Mouse (Mus musculus): ENCODE data around the gene Nptn. TPM values are rescaled to one million over a fixed set of nuclear protein-coding genes. Genes with fewer than 3 reads are reported as not detected.

Nptn gene
- polyA plus RNA-seq, 1 experiment from 2014 or later, result 190 TPM

DNA sequence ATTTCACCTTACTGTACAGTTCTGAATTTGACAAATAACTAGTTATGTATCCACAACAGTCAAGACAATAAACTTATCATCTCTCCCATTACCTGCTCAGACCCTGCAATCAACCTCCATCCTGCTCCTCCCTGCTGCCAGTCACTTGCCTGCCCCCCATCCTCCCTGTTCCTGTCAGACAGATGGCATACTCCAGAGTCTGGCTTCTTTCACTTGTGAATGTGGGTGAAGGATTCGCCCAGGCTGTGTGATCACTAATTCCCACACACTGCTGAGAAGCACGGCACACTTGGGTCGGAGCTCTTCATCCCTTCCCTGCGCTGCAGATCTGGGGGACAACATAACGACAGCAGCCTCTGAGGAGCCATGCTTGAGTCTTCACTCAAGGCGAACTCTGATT lies 100.1 kb downstream of the Nptn start:
- no peak overlapping the region for H3K27ac ChIP-seq (replicated peaks)
- no peaks in the 10 kb centered on the region for H3K4me1 ChIP-seq (replicated peaks)
- ATAC-seq (ENCODE audit: low FRiP score, low read depth), result no peak
- H3K4me2 ChIP-seq, result no peak overlapping the region
- H3K9ac ChIP-seq, result no peak overlapping the region
- no peaks in the 10 kb centered on the region for H3K27me3 ChIP-seq
- H3K36me3 ChIP-seq, result no peaks in the 10 kb centered on the region
- no peaks in the 10 kb centered on the region for H3K9me3 ChIP-seq
- WGBS, result 72% methylated on average over 6 of the region's 6 CpGs
- no peak overlapping the region for H3K4me3 ChIP-seq

DNA sequence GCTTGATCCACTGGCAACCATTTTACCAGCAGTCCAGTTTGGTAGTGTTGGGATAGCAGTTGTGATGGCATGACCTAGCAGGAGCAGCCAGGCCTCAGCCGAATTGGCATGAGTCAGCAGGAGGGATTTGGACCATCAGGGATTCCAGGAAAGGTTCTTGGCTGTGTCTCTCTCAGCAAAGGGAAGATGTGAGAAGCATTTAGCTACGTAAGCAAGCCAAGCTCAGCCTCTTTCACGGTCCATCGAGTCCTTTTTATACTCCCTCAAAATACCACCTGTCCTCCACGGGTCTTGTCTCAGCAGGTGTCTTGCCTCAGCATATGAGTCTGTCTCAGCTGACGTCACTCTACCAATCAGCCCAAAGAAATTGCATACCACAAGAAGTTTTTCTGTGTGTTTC lies 101.3 kb downstream of the Nptn start:
- Histone ChIP-seq H3K4me1 (replicated peaks) (no peaks in the 10 kb centered on the region), H3K9ac (no peak overlapping the region), H3K27ac (replicated peaks) (no peak overlapping the region), H3K9me3 (no peaks in the 10 kb centered on the region), H3K36me3 (no peaks in the 10 kb centered on the region), H3K4me3 (no peak overlapping the region), H3K27me3 (no peaks in the 10 kb centered on the region), H3K4me2 (no peak overlapping the region)
- 42% methylated on average over 6 of the region's 6 CpGs for WGBS
- no peak for ATAC-seq (ENCODE audit: low FRiP score, low read depth)

DNA sequence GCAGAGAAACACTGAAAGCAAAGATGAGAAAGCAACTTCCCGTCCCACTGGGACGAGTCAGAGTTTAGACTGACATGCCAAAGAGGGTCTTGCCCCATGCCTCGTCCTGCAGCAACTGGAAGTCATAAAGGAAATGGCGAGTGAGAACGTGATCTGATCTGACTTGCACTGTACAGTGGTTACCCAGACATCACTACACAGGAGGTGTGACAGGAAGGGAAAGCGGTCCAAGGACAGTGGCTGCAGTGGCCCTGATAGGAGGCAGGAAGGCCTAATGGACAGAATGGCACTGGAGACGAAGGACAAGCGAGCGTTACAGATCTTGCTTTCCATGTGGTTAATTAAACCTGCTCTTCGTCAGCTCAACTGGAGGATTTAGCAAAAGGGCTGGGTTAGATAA lies 103.2 kb downstream of the Nptn start:
- Histone ChIP-seq H3K27me3 (no peaks in the 10 kb centered on the region), H3K4me3 (no peak overlapping the region), H3K9me3 (no peaks in the 10 kb centered on the region), H3K27ac (replicated peaks) (no peak overlapping the region), H3K4me2 (no peak overlapping the region), H3K9ac (no peak overlapping the region), H3K4me1 (replicated peaks) (no peaks in the 10 kb centered on the region), H3K36me3 (no peaks in the 10 kb centered on the region)
- 87% methylated on average over 10 of the region's 10 CpGs for WGBS
- ATAC-seq (ENCODE audit: low FRiP score, low read depth), result no peak

DNA sequence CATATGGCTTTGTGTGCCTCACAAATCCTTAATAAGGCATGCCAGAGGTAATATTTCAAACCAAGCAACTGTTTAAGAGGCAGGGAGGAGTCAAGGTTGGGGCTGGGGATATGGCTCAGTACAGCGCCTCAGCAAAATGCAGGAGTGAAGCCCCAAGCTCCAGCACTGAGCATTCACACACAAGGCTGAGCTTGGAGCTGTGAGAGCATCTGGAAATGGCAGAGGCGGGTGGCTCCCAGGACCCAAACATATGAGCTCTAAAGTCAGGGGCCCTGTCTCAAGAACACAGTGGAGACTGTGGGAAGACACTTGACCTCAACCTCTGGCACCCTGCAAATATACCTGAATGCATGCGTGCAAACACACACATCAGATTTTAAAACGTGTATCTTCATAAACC lies 106.0 kb downstream of the Nptn start:
- WGBS, result 82% methylated on average over 4 of the region's 4 CpGs
- Histone ChIP-seq H3K27me3 (no peaks in the 10 kb centered on the region), H3K9ac (no peak overlapping the region), H3K36me3 (no peaks in the 10 kb centered on the region), H3K4me2 (no peak overlapping the region), H3K27ac (replicated peaks) (peak overlapping the region; percentile 30; the same call in 1 of the 2 replicates), H3K4me3 (no peak overlapping the region), H3K9me3 (no peaks in the 10 kb centered on the region), H3K4me1 (replicated peaks) (no peaks in the 10 kb centered on the region)
- ATAC-seq (ENCODE audit: low FRiP score, low read depth), result no peak

DNA sequence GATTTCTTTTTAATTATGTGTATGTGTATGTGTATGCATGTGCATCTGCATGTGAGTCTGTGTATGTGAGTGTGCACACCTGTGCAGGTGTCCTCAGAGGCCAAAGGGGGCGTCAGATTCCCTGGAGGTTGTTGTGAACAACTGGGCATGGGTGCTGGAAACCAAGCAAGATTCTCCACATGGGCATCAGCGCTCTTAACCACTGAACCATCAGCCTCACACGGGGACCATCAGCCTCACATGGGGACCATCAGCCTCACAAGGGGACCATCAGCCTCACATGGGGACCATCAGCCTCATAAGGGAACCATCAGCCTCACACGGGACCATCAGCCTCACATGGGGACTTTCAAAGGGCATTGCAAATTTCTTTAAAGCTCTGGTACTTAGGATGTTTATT lies 108.7 kb downstream of the Nptn start:
- WGBS, result 84% methylated on average over 4 of the region's 4 CpGs
- no peaks in the 10 kb centered on the region for H3K4me1 ChIP-seq (replicated peaks)
- no peaks in the 10 kb centered on the region for H3K27me3 ChIP-seq
- H3K4me3 ChIP-seq, result no peak overlapping the region
- no peak overlapping the region for H3K27ac ChIP-seq (replicated peaks)
- no peak overlapping the region for H3K4me2 ChIP-seq
- H3K9ac ChIP-seq, result no peak overlapping the region
- H3K9me3 ChIP-seq, result no peaks in the 10 kb centered on the region
- no peaks in the 10 kb centered on the region for H3K36me3 ChIP-seq
- no peak for ATAC-seq (ENCODE audit: low FRiP score, low read depth)

DNA sequence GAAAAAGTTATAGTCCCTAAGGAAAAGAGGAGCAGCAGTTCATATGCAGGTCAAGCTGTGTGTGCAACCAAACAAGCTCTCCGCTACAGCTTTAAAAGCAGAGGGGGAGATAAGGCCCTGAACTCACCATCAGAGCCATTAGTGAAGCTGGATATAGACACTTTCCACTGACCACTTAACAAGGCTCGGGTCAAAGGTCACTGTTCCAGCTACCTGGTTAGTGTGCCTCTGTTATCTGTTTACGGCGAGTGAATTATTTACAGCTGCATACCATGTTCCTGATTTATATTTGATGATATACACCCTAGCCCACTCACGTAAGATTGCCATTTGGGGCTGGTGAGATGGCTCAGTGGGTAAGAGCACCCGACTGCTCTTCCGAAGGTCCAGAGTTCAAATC lies 109.4 kb downstream of the Nptn start:
- Histone ChIP-seq H3K4me3 (no peak overlapping the region), H3K27me3 (no peaks in the 10 kb centered on the region), H3K36me3 (no peaks in the 10 kb centered on the region), H3K4me2 (no peak overlapping the region), H3K4me1 (replicated peaks) (no peaks in the 10 kb centered on the region), H3K9me3 (no peaks in the 10 kb centered on the region), H3K9ac (no peak overlapping the region), H3K27ac (replicated peaks) (no peak overlapping the region)
- 91% methylated on average over 7 of the region's 7 CpGs for WGBS
- no peak for ATAC-seq (ENCODE audit: low FRiP score, low read depth)

DNA sequence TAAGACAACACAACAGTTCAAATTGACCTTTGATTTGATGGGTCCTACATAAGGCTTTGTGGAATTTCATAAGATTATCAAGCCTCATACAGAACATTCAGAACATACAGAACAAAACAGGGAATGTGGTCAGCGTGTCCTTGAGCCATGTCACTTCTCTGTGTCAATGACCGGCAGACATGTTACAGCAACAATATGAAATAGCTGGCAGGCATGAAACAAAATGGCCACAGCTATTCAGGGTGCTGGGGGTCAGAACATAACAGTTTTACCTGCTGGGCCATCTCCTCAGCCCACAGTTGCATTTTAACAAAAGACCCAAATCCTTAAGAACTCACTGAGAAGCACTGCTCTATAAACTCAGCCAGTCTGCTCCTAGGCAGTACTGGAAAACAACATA lies 116.4 kb downstream of the Nptn start:
- no peak overlapping the region for H3K27ac ChIP-seq (replicated peaks)
- H3K9me3 ChIP-seq, result no peaks in the 10 kb centered on the region
- H3K4me3 ChIP-seq, result no peak overlapping the region
- no peaks in the 10 kb centered on the region for H3K27me3 ChIP-seq
- no peak for ATAC-seq (ENCODE audit: low FRiP score, low read depth)
- no peak overlapping the region for H3K4me2 ChIP-seq
- no peaks in the 10 kb centered on the region for H3K4me1 ChIP-seq (replicated peaks)
- no peak overlapping the region for H3K9ac ChIP-seq
- WGBS, result 90% methylated on average over 2 of the region's 2 CpGs
- H3K36me3 ChIP-seq, result no peaks in the 10 kb centered on the region

DNA sequence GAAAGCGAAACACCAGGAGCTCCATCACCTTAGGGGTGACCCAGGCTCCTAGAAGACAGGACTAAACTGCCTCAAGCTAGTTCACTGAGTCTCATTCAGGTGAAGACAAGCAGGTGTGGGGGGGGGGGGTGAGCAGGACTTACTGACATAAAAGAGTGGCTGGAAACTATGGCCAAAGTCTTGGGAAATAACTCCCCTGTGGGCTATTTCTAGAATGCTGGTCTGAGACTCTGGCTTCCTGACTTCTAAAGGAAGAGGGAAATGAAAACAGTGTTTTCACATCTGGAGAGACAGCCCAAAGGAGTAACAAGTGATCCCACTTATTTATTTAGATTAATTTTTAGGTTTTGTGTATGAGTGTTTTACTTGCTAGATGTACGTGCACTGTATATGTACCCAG lies 119.7 kb downstream of the Nptn start:
- Histone ChIP-seq H3K4me3 (no peak overlapping the region), H3K4me2 (no peak overlapping the region)
- no peak for ATAC-seq (ENCODE audit: low FRiP score, low read depth)

DNA sequence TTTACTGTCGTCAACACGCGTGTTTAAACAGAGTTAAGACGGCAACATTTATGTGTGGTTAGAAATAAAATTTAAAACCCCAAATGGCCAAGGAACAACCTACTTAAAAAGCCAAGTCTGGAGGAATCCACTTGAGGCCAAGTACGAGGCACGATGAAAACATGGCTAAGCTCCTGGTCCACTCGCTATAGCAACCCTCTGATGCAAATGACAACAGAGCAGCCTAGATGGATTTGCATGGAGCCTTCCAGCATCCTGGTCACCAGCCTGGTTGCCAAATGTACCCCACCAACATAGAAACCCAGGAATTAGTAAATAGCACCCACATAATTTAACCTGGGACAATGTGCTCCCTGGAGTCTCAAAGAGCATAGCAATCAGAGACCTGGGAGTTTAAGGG lies 121.7 kb downstream of the Nptn start:
- Histone ChIP-seq H3K4me2 (no peak overlapping the region), H3K36me3 (no peaks in the 10 kb centered on the region), H3K27me3 (no peaks in the 10 kb centered on the region), H3K27ac (replicated peaks) (no peak overlapping the region), H3K4me3 (no peak overlapping the region), H3K4me1 (replicated peaks) (no peaks in the 10 kb centered on the region), H3K9ac (no peak overlapping the region), H3K9me3 (no peaks in the 10 kb centered on the region)
- ATAC-seq (ENCODE audit: low FRiP score, low read depth), result no peak
- WGBS, result 86% methylated on average over 7 of the region's 7 CpGs

More for the DNA sequence above, 119.7 kb downstream of the Nptn start:
- no peaks in the 10 kb centered on the region for H3K36me3 ChIP-seq
- no peaks in the 10 kb centered on the region for H3K27me3 ChIP-seq
- H3K27ac ChIP-seq (replicated peaks), result no peak overlapping the region
- no peak overlapping the region for H3K9ac ChIP-seq
- no peaks in the 10 kb centered on the region for H3K4me1 ChIP-seq (replicated peaks)
- 91% methylated on average over 2 of the region's 2 CpGs for WGBS
- H3K9me3 ChIP-seq, result no peaks in the 10 kb centered on the region

DNA sequence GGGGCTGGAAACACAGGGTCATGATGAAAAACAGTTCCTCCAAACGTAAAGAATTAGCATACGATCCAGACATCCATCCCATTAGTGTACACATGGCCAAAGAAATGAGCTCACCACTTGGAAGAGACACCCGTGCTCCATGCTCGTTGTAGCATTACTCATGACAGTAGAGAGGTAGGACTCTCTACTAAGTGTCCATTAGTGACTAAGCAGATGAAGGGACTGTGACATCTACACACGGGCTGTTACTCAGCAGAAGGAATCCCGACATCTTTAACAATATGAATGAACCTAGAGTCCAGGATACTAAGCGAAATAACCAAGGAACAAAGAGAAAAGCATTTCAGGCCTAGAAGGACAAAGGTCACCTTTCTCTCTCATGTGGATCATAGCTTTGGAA lies 124.0 kb downstream of the Nptn start:
- Histone ChIP-seq H3K4me1 (replicated peaks) (no peaks in the 10 kb centered on the region), H3K27me3 (no peaks in the 10 kb centered on the region), H3K9me3 (no peaks in the 10 kb centered on the region), H3K9ac (no peak overlapping the region), H3K27ac (replicated peaks) (no peak overlapping the region), H3K4me3 (no peak overlapping the region), H3K4me2 (no peak overlapping the region), H3K36me3 (no peaks in the 10 kb centered on the region)
- ATAC-seq (ENCODE audit: low FRiP score, low read depth), result no peak
- 78% methylated on average over 7 of the region's 7 CpGs for WGBS

Other genes with a start within 250 kb of the Nptn start
- not detected in 2 replicates for gene Tbc1d21, start 211.8 kb upstream of the Nptn start, polyA plus RNA-seq (2015; fragmentation: Nextera tagmentation; extraction: Ambion mirVana)
- gene Insyn1, start 93.6 kb upstream of the Nptn start, polyA plus RNA-seq (2015; fragmentation: Nextera tagmentation; extraction: Ambion mirVana), result 12.9 and 14.5 TPM in 2 replicates
- 29.9 and 33.8 TPM in 2 replicates for gene Cd276, start 26.8 kb upstream of the Nptn start, polyA plus RNA-seq (2015; fragmentation: Nextera tagmentation; extraction: Ambion mirVana)
- gene Rec114, start 161.7 kb downstream of the Nptn start, polyA plus RNA-seq (2015; fragmentation: Nextera tagmentation; extraction: Ambion mirVana), result 0.80 and 2.5 TPM in 2 replicates
- gene Hcn4, start 241.2 kb downstream of the Nptn start, polyA plus RNA-seq (2015; fragmentation: Nextera tagmentation; extraction: Ambion mirVana), result 3.8 and 4.3 TPM in 2 replicates